Mouse (Mus musculus): ENCODE results near the gene Gm5168.
"Not testable (repeated sequence)": the region's sequence is repeated elsewhere in the genome, so short reads cannot be mapped to it uniquely, and the experiment has no call there.

Gene Gm5168

GRCm38 (mm10) chrX:26050941-26051340 is at the start of gene Gm5168:
Gene Gm5168 (minus strand): TSS chrX:26051041.
- DNase-seq: not testable (repeated sequence)
